Mouse (Mus musculus) E14TG2a.4 (cell line): ENCODE data around the gene Slc35f3.

Experiments used
- H3K27me3 ChIP-seq: 2 replicates; pipeline ENCODE4 v1.6.1; 2014; ENCODE audit warnings: low read length, control low read depth; ENCODE audit not compliant: insufficient read depth
- H3K36me3 ChIP-seq: 2 replicates; pipeline ENCODE4 v1.6.1; 2014; ENCODE audit warnings: low read length, control low read depth; ENCODE audit not compliant: insufficient read depth
- H3K4me1 ChIP-seq: replicated peaks from 2 replicates; pipeline ENCODE4 v1.6.1; 2014; ENCODE audit warnings: low read depth, low read length, control low read depth
- H3K4me3 ChIP-seq: replicated peaks from 2 replicates; pipeline ENCODE4 v1.5.1; 2014; ENCODE audit warnings: mild to moderate bottlenecking, low read length
- H3K9me3 ChIP-seq: 2 replicates; pipeline ENCODE4 v1.6.1; 2014; ENCODE audit warnings: low read length, control low read depth
- CTCF ChIP-seq: conservative IDR thresholded peaks from 2 replicates; pipeline ENCODE4 v1.5.1; 2014; ENCODE audit warnings: low read length
- NANOG ChIP-seq: IDR thresholded peaks from 2 replicates; pipeline ENCODE4 v1.6.1; 2014; ENCODE audit warnings: borderline replicate concordance, low read length, mixed read lengths
- POU5F1 ChIP-seq: IDR thresholded peaks from 2 replicates; pipeline ENCODE4 v1.6.1; 2014; ENCODE audit warnings: low read length, borderline replicate concordance

Gene Slc35f3

GRCm38 (mm10) chr8:126307164-126307563 is 8.8 kb downstream of the Slc35f3 start:
- Histone ChIP-seq H3K36me3 (no peaks in the 10 kb centered on the region), H3K4me3 (no peak overlapping the region), H3K27me3 (peaks cover 7% of the 10 kb centered on the region; the same call in 1 of the 2 replicates)

GRCm38 (mm10) chr8:126309015-126309414 is 10.7 kb downstream of the Slc35f3 start:
- Histone ChIP-seq H3K9me3 (no peaks in the 10 kb centered on the region), H3K4me1 (no peaks in the 10 kb centered on the region), H3K27me3 (peaks cover 3% of the 10 kb centered on the region; the same call in 1 of the 2 replicates), H3K36me3 (no peaks in the 10 kb centered on the region), H3K4me3 (no peak overlapping the region)
- TF ChIP-seq NANOG (no peak), CTCF (no peak), POU5F1 (no peak)

More at GRCm38 (mm10) chr8:126307164-126307563, 8.8 kb downstream of the Slc35f3 start:
- TF ChIP-seq NANOG (no peak), POU5F1 (no peak), CTCF (no peak)
- no peaks in the 10 kb centered on the region for H3K4me1 ChIP-seq
- no peaks in the 10 kb centered on the region for H3K9me3 ChIP-seq

GRCm38 (mm10) chr8:126324931-126325330 is 26.6 kb downstream of the Slc35f3 start:
- 0 out of 2 replicates have a peak, but pooled peaks cover 3% of the 10 kb centered on the region for H3K4me1 ChIP-seq
- H3K9me3 ChIP-seq: peaks cover 19% of the 10 kb centered on the region
- H3K36me3 ChIP-seq: no peaks in the 10 kb centered on the region
- H3K27me3 ChIP-seq: peaks cover 6% of the 10 kb centered on the region; the same call in 1 of the 2 replicates
- no peak overlapping the region for H3K4me3 ChIP-seq
- TF ChIP-seq POU5F1: no peak

- Histone ChIP-seq H3K9me3 (peaks cover 20% of the 10 kb centered on the region), H3K27me3 (peaks cover 6% of the 10 kb centered on the region; the same call in 1 of the 2 replicates), H3K4me1 (0 out of 2 replicates have a peak, but pooled peaks cover 3% of the 10 kb centered on the region), H3K36me3 (no peaks in the 10 kb centered on the region), H3K4me3 (no peak overlapping the region)
- TF ChIP-seq CTCF: no peak
- TF ChIP-seq POU5F1: no peak
- no peak for TF ChIP-seq NANOG
Measured at GRCm38 (mm10) chr8:126326136-126326535, 27.8 kb downstream of the Slc35f3 start.

- H3K36me3 ChIP-seq: no peaks in the 10 kb centered on the region
- H3K9me3 ChIP-seq: peaks cover 20% of the 10 kb centered on the region
- no peak for TF ChIP-seq POU5F1
- H3K4me3 ChIP-seq: no peak overlapping the region
- peaks cover 6% of the 10 kb centered on the region; the same call in 1 of the 2 replicates for H3K27me3 ChIP-seq
- H3K4me1 ChIP-seq: 0 out of 2 replicates have a peak, but pooled peaks cover 3% of the 10 kb centered on the region
Measured at GRCm38 (mm10) chr8:126326731-126327130, 28.4 kb downstream of the Slc35f3 start.

- no peak for TF ChIP-seq POU5F1
- TF ChIP-seq NANOG: no peak
- TF ChIP-seq CTCF: no peak
- Histone ChIP-seq H3K27me3 (peaks cover 6% of the 10 kb centered on the region; the same call in 1 of the 2 replicates), H3K36me3 (no peaks in the 10 kb centered on the region), H3K4me1 (0 out of 2 replicates have a peak, but pooled peaks cover 3% of the 10 kb centered on the region), H3K4me3 (no peak overlapping the region), H3K9me3 (peaks cover 25% of the 10 kb centered on the region)
Measured at GRCm38 (mm10) chr8:126327786-126328185, 29.4 kb downstream of the Slc35f3 start.

GRCm38 (mm10) chr8:126338864-126339263 is 40.5 kb downstream of the Slc35f3 start:
- no peaks in the 10 kb centered on the region for H3K9me3 ChIP-seq
- peaks cover under 1% of the 10 kb centered on the region; the same call in 1 of the 2 replicates for H3K4me1 ChIP-seq
- H3K27me3 ChIP-seq: peaks cover 2% of the 10 kb centered on the region; the same call in 1 of the 2 replicates
- no peaks in the 10 kb centered on the region for H3K36me3 ChIP-seq
- TF ChIP-seq POU5F1: no peak
- TF ChIP-seq NANOG: no peak
- H3K4me3 ChIP-seq: no peak overlapping the region

GRCm38 (mm10) chr8:126339357-126339756 is 41.0 kb downstream of the Slc35f3 start:
- Histone ChIP-seq H3K4me3 (no peak overlapping the region), H3K27me3 (peaks cover 2% of the 10 kb centered on the region; the same call in 1 of the 2 replicates), H3K9me3 (no peaks in the 10 kb centered on the region), H3K4me1 (peaks cover 6% of the 10 kb centered on the region), H3K36me3 (no peaks in the 10 kb centered on the region)
- TF ChIP-seq CTCF (no peak), NANOG (no peak), POU5F1 (no peak)

- H3K27me3 ChIP-seq: no peaks in the 10 kb centered on the region
- H3K36me3 ChIP-seq: no peaks in the 10 kb centered on the region
- H3K4me1 ChIP-seq: peaks cover 20% of the 10 kb centered on the region
- no peak overlapping the region for H3K4me3 ChIP-seq
- TF ChIP-seq POU5F1: no peak
- TF ChIP-seq CTCF: no peak
- no peak for TF ChIP-seq NANOG
- H3K9me3 ChIP-seq: no peaks in the 10 kb centered on the region
Measured at GRCm38 (mm10) chr8:126341200-126341599, 42.8 kb downstream of the Slc35f3 start.
